Mouse (Mus musculus): ENCODE results near the gene Zfp652.

DNA sequence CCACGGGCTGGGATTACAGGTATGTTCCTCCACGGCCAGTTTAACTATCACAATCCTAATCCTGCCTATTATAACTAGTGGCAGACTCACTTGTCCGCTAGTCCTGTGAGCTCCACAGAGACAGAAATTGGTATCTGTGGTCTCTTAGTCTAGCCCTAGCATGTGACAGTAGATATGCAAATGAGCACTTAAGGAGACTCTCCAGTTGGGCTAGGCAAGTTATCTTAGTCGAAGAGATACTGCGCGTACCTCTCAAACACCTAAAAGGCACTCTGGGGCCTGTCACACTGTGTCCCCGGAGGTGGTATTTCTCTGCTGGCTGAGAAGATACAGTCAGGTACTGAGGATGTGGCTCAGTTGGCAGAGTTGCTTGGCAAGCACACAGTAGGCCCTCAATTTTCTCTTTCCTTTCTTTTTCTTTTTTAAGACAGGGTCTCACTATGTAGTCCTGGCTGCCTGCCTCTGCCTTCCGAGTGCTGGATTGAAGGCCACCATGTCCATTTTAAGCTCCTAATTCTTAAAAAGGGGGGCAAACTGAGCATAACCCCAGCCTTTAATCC is 80.6 kb downstream of the Zfp652 start:
- TF ChIP-seq CTCF (IDR thresholded peaks at IDR 0.05; ENCODE audit: insufficient read depth, low read depth, low read length) (no peak), POLR2A (IDR thresholded peaks at IDR 0.05; ENCODE audit: insufficient read depth, low read depth, low read length) (no peak)
